In the genomic region with DNA sequence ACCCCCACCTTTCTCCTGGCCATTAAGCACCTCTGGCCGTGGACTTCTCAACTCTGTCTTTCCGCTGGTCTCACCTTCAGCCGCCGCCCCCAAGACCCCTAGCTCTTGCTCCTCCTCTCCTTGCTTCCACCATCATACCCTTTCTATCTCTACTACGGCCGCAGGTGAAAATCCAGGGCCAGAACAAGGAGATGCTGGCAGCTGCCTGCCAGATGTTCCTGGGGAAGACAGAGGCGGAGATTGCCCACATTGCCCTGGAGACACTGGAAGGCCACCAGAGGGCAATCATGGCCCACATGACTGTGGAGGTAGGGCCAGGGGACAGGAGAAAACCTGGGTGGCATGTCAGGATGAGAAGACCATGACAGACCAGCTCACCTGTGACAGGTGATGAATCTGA, we compare ENCODE assay signal across 8 mouse cellular contexts. TPM values are rescaled to one million over a fixed set of nuclear protein-coding genes. Genes with fewer than 3 reads are reported as not detected.
A peak's percentile ranks its signal among the peaks of the same experiment; 100 is the strongest.
DNase-seq lines count a peak whose midpoint lies in the region; ATAC-seq and TF ChIP-seq lines count a peak whose summit lies in the region.

No protein-coding gene starts in this region.

- H3K27ac ChIP-seq in heart, adult 2 months, result no peak overlapping the region; the same call in 1 of the 2 replicates
- no peak overlapping the region for H3K27ac ChIP-seq in embryonic fibroblast, embryonic 13.5 days (ENCODE audit: insufficient read depth, low read length)
- H3K27ac ChIP-seq in stomach, postnatal 0 days (replicated peaks), result no peak overlapping the region

- peak; percentile 57 for TF ChIP-seq CTCF in heart, adult 2 months (IDR thresholded peaks at IDR 0.05)
- no peak for TF ChIP-seq CTCF in E14TG2a.4 (conservative IDR thresholded peaks at IDR 0.05; ENCODE audit: low read length)
- peak; percentile 41; the same call in 1 of the 2 replicates for TF ChIP-seq CTCF in embryonic fibroblast, embryonic 13.5 days (IDR thresholded peaks at IDR 0.05; ENCODE audit: borderline replicate concordance, insufficient read depth, low read length)
- TF ChIP-seq CTCF in stomach, postnatal 0 days (IDR thresholded peaks at IDR 0.05; ENCODE audit: low read depth), result peak; percentile 60

- intact Hi-C loops in heart, adult 2 months (cut with DNase I), result loop anchor here (10.0 kb wide), 1 partner anchor 220 kb away; the partner anchor contains the start of genes Gm6034 and H2-T22

- no peak overlapping the region for H3K9ac ChIP-seq in heart, adult 2 months (ENCODE audit: low read depth, low read length)
- H3K9ac ChIP-seq in stomach, postnatal 0 days (ENCODE audit: low read length), result no peak overlapping the region

- TF ChIP-seq EP300 in heart, adult 2 months (IDR thresholded peaks at IDR 0.05; ENCODE audit: insufficient read depth, low read depth, low read length), result no peak
- no peak for TF ChIP-seq EP300 in stomach, postnatal 0 days (optimal IDR thresholded peaks at IDR 0.05)

- H3K4me2 ChIP-seq in stomach, postnatal 0 days (replicated peaks; ENCODE audit: low read depth), result 0 out of 2 replicates have a peak overlapping the region, but pooled peaks have one; percentile 84

- H3K4me1 ChIP-seq in heart, adult 2 months (ENCODE audit: control insufficient read depth, insufficient read depth, low read length), result peaks cover 3% of the 10 kb centered on the region; the same call in 1 of the 2 replicates
- peaks cover 44% of the 10 kb centered on the region for H3K4me1 ChIP-seq in E14TG2a.4 (replicated peaks; ENCODE audit: low read depth, low read length)
- peaks cover 3% of the 10 kb centered on the region for H3K4me1 ChIP-seq in embryonic fibroblast, embryonic 13.5 days (ENCODE audit: control insufficient read depth, insufficient read depth, low read length)
- no peaks in the 10 kb centered on the region; the same call in 1 of the 2 replicates for H3K4me1 ChIP-seq in stomach, postnatal 0 days (replicated peaks; ENCODE audit: control insufficient read depth, insufficient read depth)

- no peak for ATAC-seq in stomach, postnatal 0 days (ENCODE audit: low FRiP score, low TSS enrichment)

- H3K79me2 ChIP-seq in heart, adult 2 months (replicated peaks; ENCODE audit: control insufficient read depth, insufficient read depth, low read length), result no peaks in the 10 kb centered on the region

- DNase-seq in heart, adult 2 months, result peak in 1 of 2 experiments; percentile 46
- no peak for DNase-seq in heart, postnatal 4 days
- peak; percentile 63 for DNase-seq in liver
- no peak for DNase-seq in stomach, postnatal 0 days (ENCODE audit: low spot score)
- DNase-seq in ovary, postnatal 10 days (ENCODE audit: low spot score), result no peak
- DNase-seq in cerebellum, adult 11 months, result no peak

- no peaks in the 10 kb centered on the region for H3K36me3 ChIP-seq in heart, adult 2 months (ENCODE audit: control insufficient read depth, insufficient read depth, low read length)
- peaks cover 36% of the 10 kb centered on the region for H3K36me3 ChIP-seq in E14TG2a.4 (ENCODE audit: insufficient read depth, low read length)
- H3K36me3 ChIP-seq in stomach, postnatal 0 days (ENCODE audit: control insufficient read depth, insufficient read depth, low read length), result peaks cover 5% of the 10 kb centered on the region; the same call in 1 of the 2 replicates

- no peaks in the 10 kb centered on the region for H3K9me3 ChIP-seq in E14TG2a.4 (ENCODE audit: low read length)
- H3K9me3 ChIP-seq in stomach, postnatal 0 days (ENCODE audit: control insufficient read depth, low read length), result no peaks in the 10 kb centered on the region

- 75% methylated on average over 7 of the region's 7 CpGs for WGBS in heart, adult 2 months
- 73% methylated on average over 7 of the region's 7 CpGs for WGBS in stomach, postnatal 0 days

- no peak for TF ChIP-seq POLR2A in heart, adult 2 months (IDR thresholded peaks at IDR 0.05; ENCODE audit: insufficient read depth, low read depth, low read length)
- TF ChIP-seq POLR2A in embryonic fibroblast, embryonic 13.5 days (IDR thresholded peaks at IDR 0.05; ENCODE audit: low read depth, low read length), result no peak

- no peak overlapping the region for H3K4me3 ChIP-seq in heart, adult 2 months
- peak overlapping the region; percentile 84 for H3K4me3 ChIP-seq in E14TG2a.4 (replicated peaks; ENCODE audit: low read length)
- peak overlapping the region; percentile 90 for H3K4me3 ChIP-seq in embryonic fibroblast, embryonic 13.5 days (ENCODE audit: insufficient read depth, low read length)
- peak overlapping the region; percentile 75; the same call in 1 of the 2 replicates for H3K4me3 ChIP-seq in stomach, postnatal 0 days (ENCODE audit: low read depth, low read length)

- H3K27me3 ChIP-seq in heart, adult 2 months (ENCODE audit: control insufficient read depth, insufficient read depth, low read length), result no peaks in the 10 kb centered on the region
- peaks cover 14% of the 10 kb centered on the region for H3K27me3 ChIP-seq in E14TG2a.4 (ENCODE audit: insufficient read depth, low read length)
- no peaks in the 10 kb centered on the region for H3K27me3 ChIP-seq in stomach, postnatal 0 days (ENCODE audit: control insufficient read depth, insufficient read depth, low read length)

RNA-seq across cellular contexts. Expression of gene Flot1, which starts 1.4 kb away (rescaled TPM):
- total RNA-seq in heart, adult 2 months (2021), result 100 to 1,000 TPM; 133 to 148 TPM
- 138 and 144 TPM in 2 replicates for polyA plus RNA-seq in heart, adult 2 months (2012; rRNA removed)
- 100 to 1,000 TPM in 1 of 2 experiments, 10 to 100 TPM in 1; 97.8 to 105 TPM for total RNA-seq in heart, postnatal 4 days (2021)
- polyA plus RNA-seq in embryonic fibroblast, embryonic 13.5 days (2011; ENCODE audit: insufficient read length, low read depth, missing spikeins), result 66.3 and 78.7 TPM in 2 replicates
- 41.0 and 43.5 TPM in 2 replicates for polyA plus RNA-seq in stomach, postnatal 0 days (2015; fragmentation: Nextera tagmentation; extraction: Ambion mirVana)

RNA-seq across cellular contexts. Expression of gene Ier3, which starts 2.9 kb away (rescaled TPM):
- 10 to 100 TPM; 15.6 to 37.0 TPM for total RNA-seq in heart, adult 2 months (2021)
- 30.9 and 33.1 TPM in 2 replicates for polyA plus RNA-seq in heart, adult 2 months (2012; rRNA removed)
- total RNA-seq in heart, postnatal 4 days (2021), result 10 to 100 TPM; 39.7 to 42.5 TPM
- 82.6 and 120 TPM in 2 replicates for polyA plus RNA-seq in embryonic fibroblast, embryonic 13.5 days (2011; ENCODE audit: insufficient read length, low read depth, missing spikeins)
- polyA plus RNA-seq in stomach, postnatal 0 days (2015; fragmentation: Nextera tagmentation; extraction: Ambion mirVana), result 74.8 and 79.5 TPM in 2 replicates

RNA-seq across cellular contexts. Expression of gene Tubb5, which starts 13.7 kb away (rescaled TPM):
- total RNA-seq in heart, adult 2 months (2021), result 10 to 100 TPM; 83.0 to 90.1 TPM
- polyA plus RNA-seq in heart, adult 2 months (2012; rRNA removed), result 108 and 134 TPM in 2 replicates
- total RNA-seq in heart, postnatal 4 days (2021), result 100 to 1,000 TPM; 908 to 913 TPM
- polyA plus RNA-seq in embryonic fibroblast, embryonic 13.5 days (2011; ENCODE audit: insufficient read length, low read depth, missing spikeins), result 856 and 947 TPM in 2 replicates
- polyA plus RNA-seq in stomach, postnatal 0 days (2015; fragmentation: Nextera tagmentation; extraction: Ambion mirVana), result 251 and 296 TPM in 2 replicates

RNA-seq across cellular contexts. Expression of gene Mdc1, which starts 16.9 kb away (rescaled TPM):
- total RNA-seq in heart, adult 2 months (2021), result 10 to 100 TPM; 13.2 to 13.3 TPM
- polyA plus RNA-seq in heart, adult 2 months (2012; rRNA removed), result 4.2 and 8.3 TPM in 2 replicates
- total RNA-seq in heart, postnatal 4 days (2021), result 10 to 100 TPM; 37.9 to 40.6 TPM
- polyA plus RNA-seq in embryonic fibroblast, embryonic 13.5 days (2011; ENCODE audit: insufficient read length, low read depth, missing spikeins), result 30.4 and 31.8 TPM in 2 replicates
- polyA plus RNA-seq in stomach, postnatal 0 days (2015; fragmentation: Nextera tagmentation; extraction: Ambion mirVana), result 2.1 and 2.2 TPM in 2 replicates

RNA-seq across cellular contexts. Expression of gene Nrm, which starts 36.7 kb away (rescaled TPM):
- total RNA-seq in heart, adult 2 months (2021), result 1 to 10 TPM; 1.8 TPM
- polyA plus RNA-seq in heart, adult 2 months (2012; rRNA removed), result 5.3 and 5.6 TPM in 2 replicates
- total RNA-seq in heart, postnatal 4 days (2021), result 10 to 100 TPM; 26.3 to 32.2 TPM
- 9.8 and 15.5 TPM in 2 replicates for polyA plus RNA-seq in embryonic fibroblast, embryonic 13.5 days (2011; ENCODE audit: insufficient read length, low read depth, missing spikeins)
- 27.3 and 27.4 TPM in 2 replicates for polyA plus RNA-seq in stomach, postnatal 0 days (2015; fragmentation: Nextera tagmentation; extraction: Ambion mirVana)
